Mouse (Mus musculus): ENCODE measurements around the gene Mrps10. TPM values are rescaled to one million over a fixed set of nuclear protein-coding genes. Genes with fewer than 3 reads are reported as not detected.
"Not testable (repeated sequence)": the region's sequence is repeated elsewhere in the genome, so short reads cannot be mapped to it uniquely, and the experiment has no call there.

Mrps10 gene
- polyA plus RNA-seq, 1 experiment from 2014 or later: 39.2 TPM

- H3K9ac ChIP-seq; H3K4me3 ChIP-seq (replicated peaks); H3K27ac ChIP-seq (replicated peaks); H3K4me1 ChIP-seq (replicated peaks); H3K36me3 ChIP-seq (replicated peaks); H3K9me3 ChIP-seq (replicated peaks); H3K27me3 ChIP-seq: not testable (repeated sequence)
- H3K4me2 ChIP-seq: peak overlapping the region; percentile 40; the same call in 1 of the 2 replicates
- WGBS (ENCODE audit: insufficient replicate concordance): 28% methylated on average over 5 of the region's 5 CpGs
- peak; percentile 55 for ATAC-seq (ENCODE audit: insufficient read depth)
Observed at GRCm38 (mm10) chr17:47332664-47333063, 36.0 kb upstream of the Mrps10 start.

- H3K9ac ChIP-seq: no peak overlapping the region
- peaks cover 9% of the 10 kb centered on the region for H3K4me1 ChIP-seq (replicated peaks)
- no peaks in the 10 kb centered on the region for H3K36me3 ChIP-seq (replicated peaks)
- H3K9me3 ChIP-seq (replicated peaks): no peaks in the 10 kb centered on the region
- no peak overlapping the region for H3K4me3 ChIP-seq (replicated peaks)
- H3K4me2 ChIP-seq: no peak overlapping the region
- 50% methylated on average over 2 of the region's 2 CpGs for WGBS (ENCODE audit: insufficient replicate concordance)
- H3K27me3 ChIP-seq: no peaks in the 10 kb centered on the region
- no peak overlapping the region for H3K27ac ChIP-seq (replicated peaks)
- no peak for ATAC-seq (ENCODE audit: insufficient read depth)
Observed at GRCm38 (mm10) chr17:47333409-47333808, 35.3 kb upstream of the Mrps10 start.

GRCm38 (mm10) chr17:47343121-47343520 lies 25.6 kb upstream of the Mrps10 start:
- no peak overlapping the region for H3K9ac ChIP-seq
- WGBS (ENCODE audit: insufficient replicate concordance): 63% methylated on average over 2 of the region's 2 CpGs
- H3K4me1 ChIP-seq (replicated peaks): no peaks in the 10 kb centered on the region
- H3K27ac ChIP-seq (replicated peaks): no peak overlapping the region
- no peaks in the 10 kb centered on the region for H3K9me3 ChIP-seq (replicated peaks)
- 0 out of 2 replicates have a peak, but pooled peaks cover 2% of the 10 kb centered on the region for H3K36me3 ChIP-seq (replicated peaks)
- H3K4me2 ChIP-seq: no peak overlapping the region
- H3K4me3 ChIP-seq (replicated peaks): no peak overlapping the region
- ATAC-seq (ENCODE audit: insufficient read depth): no peak
- H3K27me3 ChIP-seq: no peaks in the 10 kb centered on the region

GRCm38 (mm10) chr17:47349721-47350319 lies 18.9 kb upstream of the Mrps10 start:
- Histone ChIP-seq H3K27ac (replicated peaks) (no peak overlapping the region), H3K4me2 (no peak overlapping the region), H3K9ac (no peak overlapping the region), H3K9me3 (replicated peaks) (peaks cover 4% of the 10 kb centered on the region; the same call in 1 of the 2 replicates), H3K4me3 (replicated peaks) (no peak overlapping the region), H3K36me3 (replicated peaks) (peaks cover 17% of the 10 kb centered on the region), H3K4me1 (replicated peaks) (no peaks in the 10 kb centered on the region), H3K27me3 (no peaks in the 10 kb centered on the region)
- WGBS (ENCODE audit: insufficient replicate concordance): 64% methylated on average over 3 of the region's 3 CpGs
- no peak for ATAC-seq (ENCODE audit: insufficient read depth)

DNA sequence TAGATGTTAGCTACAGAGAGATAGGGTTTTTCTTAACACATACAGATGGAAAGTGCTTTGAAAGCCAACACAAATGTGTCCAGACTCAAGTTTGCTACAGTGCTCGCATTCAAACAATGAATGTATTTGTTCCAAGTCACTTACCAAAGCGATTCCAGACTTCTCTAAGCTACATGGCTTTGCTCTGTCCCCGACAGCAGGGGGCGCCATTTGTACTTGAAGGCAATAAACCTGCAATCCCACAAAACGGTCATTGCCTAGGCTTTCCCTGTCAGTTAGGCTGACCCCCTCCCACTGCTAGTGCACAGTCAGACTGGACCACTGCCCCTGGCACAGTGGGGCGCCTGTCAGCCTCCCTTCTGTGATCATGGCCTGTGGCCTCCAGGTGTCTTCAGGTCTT lies 8.7 kb upstream of the Mrps10 start:
- Histone ChIP-seq H3K4me2 (no peak overlapping the region), H3K27me3 (0 out of 2 replicates have a peak, but pooled peaks cover 5% of the 10 kb centered on the region), H3K9me3 (replicated peaks) (no peaks in the 10 kb centered on the region), H3K4me1 (replicated peaks) (no peaks in the 10 kb centered on the region), H3K36me3 (replicated peaks) (no peaks in the 10 kb centered on the region), H3K27ac (replicated peaks) (no peak overlapping the region), H3K4me3 (replicated peaks) (no peak overlapping the region), H3K9ac (no peak overlapping the region)
- no peak for ATAC-seq (ENCODE audit: insufficient read depth)
- 32% methylated on average over 6 of the region's 6 CpGs for WGBS (ENCODE audit: insufficient replicate concordance)

DNA sequence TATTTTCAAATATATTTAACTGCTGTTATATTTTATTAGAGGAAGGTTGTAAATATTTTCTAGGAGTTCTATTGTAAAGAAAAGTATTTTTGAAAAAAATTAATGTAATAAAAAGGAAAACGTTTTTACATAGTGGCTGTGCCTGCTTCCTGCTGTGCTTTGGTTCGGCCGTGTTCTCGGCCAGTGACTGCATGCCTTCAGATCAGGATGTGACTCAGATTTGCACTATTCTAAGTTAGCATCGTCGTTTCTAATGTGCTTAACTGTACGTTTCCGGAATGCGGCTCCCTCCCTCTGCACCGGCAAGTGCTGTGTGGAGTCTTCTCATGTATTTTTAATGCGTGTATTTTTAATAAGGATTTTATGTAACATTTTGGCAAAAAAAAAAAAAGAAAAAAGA lies 7.3 kb upstream of the Mrps10 start:
- no peaks in the 10 kb centered on the region for H3K4me1 ChIP-seq (replicated peaks)
- no peak overlapping the region for H3K4me3 ChIP-seq (replicated peaks)
- no peak overlapping the region for H3K27ac ChIP-seq (replicated peaks)
- no peaks in the 10 kb centered on the region for H3K36me3 ChIP-seq (replicated peaks)
- WGBS (ENCODE audit: insufficient replicate concordance): 55% methylated on average over 11 of the region's 11 CpGs
- H3K9me3 ChIP-seq (replicated peaks): no peaks in the 10 kb centered on the region
- H3K4me2 ChIP-seq: no peak overlapping the region
- H3K9ac ChIP-seq: no peak overlapping the region
- H3K27me3 ChIP-seq: peaks cover 11% of the 10 kb centered on the region; the same call in 1 of the 2 replicates
- ATAC-seq (ENCODE audit: insufficient read depth): no peak

GRCm38 (mm10) chr17:47369087-47369443 lies 378 bp downstream of the Mrps10 start:
- peaks cover 14% of the 10 kb centered on the region for H3K27me3 ChIP-seq
- no peaks in the 10 kb centered on the region for H3K9me3 ChIP-seq (replicated peaks)
- ATAC-seq (ENCODE audit: insufficient read depth): peak; percentile 32; the same call in 1 of the 2 replicates
- H3K4me3 ChIP-seq (replicated peaks): peak overlapping the region; percentile 75
- H3K27ac ChIP-seq (replicated peaks): no peak overlapping the region
- peaks cover 18% of the 10 kb centered on the region for H3K36me3 ChIP-seq (replicated peaks)
- H3K4me2 ChIP-seq: peak overlapping the region; percentile 82
- H3K9ac ChIP-seq: peak overlapping the region; percentile 64
- WGBS (ENCODE audit: insufficient replicate concordance): 1% methylated on average over 20 of the region's 20 CpGs
- peaks cover 26% of the 10 kb centered on the region for H3K4me1 ChIP-seq (replicated peaks)

GRCm38 (mm10) chr17:47371451-47371850 lies 2.8 kb downstream of the Mrps10 start:
- Histone ChIP-seq H3K4me3 (replicated peaks) (no peak overlapping the region), H3K4me1 (replicated peaks) (peaks cover 26% of the 10 kb centered on the region), H3K9me3 (replicated peaks) (no peaks in the 10 kb centered on the region), H3K9ac (no peak overlapping the region), H3K27ac (replicated peaks) (0 out of 2 replicates have a peak overlapping the region, but pooled peaks have one; percentile 2), H3K36me3 (replicated peaks) (peaks cover 41% of the 10 kb centered on the region), H3K27me3 (peaks cover 8% of the 10 kb centered on the region; the same call in 1 of the 2 replicates), H3K4me2 (no peak overlapping the region)
- WGBS (ENCODE audit: insufficient replicate concordance): 8% methylated on average over 4 of the region's 4 CpGs
- no peak for ATAC-seq (ENCODE audit: insufficient read depth)

- Histone ChIP-seq H3K27ac (replicated peaks) (no peak overlapping the region), H3K9ac (no peak overlapping the region), H3K4me3 (replicated peaks) (no peak overlapping the region), H3K9me3 (replicated peaks) (no peaks in the 10 kb centered on the region), H3K36me3 (replicated peaks) (peaks cover 65% of the 10 kb centered on the region), H3K27me3 (no peaks in the 10 kb centered on the region), H3K4me1 (replicated peaks) (peaks cover 26% of the 10 kb centered on the region), H3K4me2 (no peak overlapping the region)
- no peak for ATAC-seq (ENCODE audit: insufficient read depth)
- 76% methylated on average over 6 of the region's 6 CpGs for WGBS (ENCODE audit: insufficient replicate concordance)
Observed at GRCm38 (mm10) chr17:47373991-47374390, 5.3 kb downstream of the Mrps10 start.

DNA sequence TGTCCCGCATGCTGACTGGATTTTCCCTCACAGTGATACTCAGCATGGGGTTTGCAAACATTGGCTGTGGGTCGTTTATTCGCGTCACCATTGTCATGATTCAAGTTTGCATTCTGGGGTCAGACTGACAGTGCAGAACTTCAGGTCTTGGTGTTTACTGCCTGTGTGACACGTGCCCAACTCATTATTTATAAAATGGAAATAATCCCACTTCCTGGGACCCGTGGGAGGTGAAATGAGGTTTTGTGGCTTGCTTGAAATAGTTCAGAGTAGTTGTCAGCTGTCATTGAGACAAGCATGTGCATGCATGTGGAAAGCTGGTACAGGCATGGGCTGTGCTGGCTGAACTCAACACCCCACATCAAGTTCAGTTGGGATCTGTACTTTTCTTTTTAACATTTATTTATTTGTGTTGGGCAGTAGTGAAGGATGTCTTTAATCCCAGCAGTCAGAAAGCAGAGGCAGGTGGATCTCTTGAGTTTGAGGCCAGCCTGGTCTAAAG lies 8.1 kb downstream of the Mrps10 start:
- H3K9me3 ChIP-seq (replicated peaks): no peaks in the 10 kb centered on the region
- no peaks in the 10 kb centered on the region for H3K4me1 ChIP-seq (replicated peaks)
- H3K36me3 ChIP-seq (replicated peaks): peaks cover 84% of the 10 kb centered on the region
- H3K27ac ChIP-seq (replicated peaks): no peak overlapping the region
- H3K9ac ChIP-seq: no peak overlapping the region
- H3K4me3 ChIP-seq (replicated peaks): no peak overlapping the region
- WGBS (ENCODE audit: insufficient replicate concordance): 70% methylated on average over 6 of the region's 6 CpGs
- H3K4me2 ChIP-seq: no peak overlapping the region
- no peaks in the 10 kb centered on the region for H3K27me3 ChIP-seq
- ATAC-seq (ENCODE audit: insufficient read depth): no peak

DNA sequence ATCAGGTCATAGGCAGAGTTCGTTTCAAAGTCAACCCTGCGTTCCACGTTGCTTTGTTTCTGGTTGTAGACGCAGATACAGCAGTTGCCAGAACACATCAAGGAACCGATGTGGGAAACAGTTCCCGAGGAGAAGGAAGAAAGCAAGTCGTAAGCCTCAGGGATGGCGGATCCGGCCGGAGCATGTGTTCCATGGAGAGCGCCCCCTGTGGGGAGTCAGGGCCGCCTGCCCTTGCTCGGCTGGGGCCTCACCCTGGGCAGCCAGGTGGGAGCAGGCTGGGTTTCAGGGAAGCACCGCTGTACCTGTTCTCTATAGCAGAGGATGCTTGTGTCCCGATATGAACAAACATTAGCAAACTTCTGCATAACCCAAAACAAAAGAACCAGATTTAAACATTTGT lies 9.4 kb downstream of the Mrps10 start:
- no peaks in the 10 kb centered on the region for H3K27me3 ChIP-seq
- H3K4me2 ChIP-seq: no peak overlapping the region
- no peaks in the 10 kb centered on the region for H3K9me3 ChIP-seq (replicated peaks)
- no peaks in the 10 kb centered on the region for H3K4me1 ChIP-seq (replicated peaks)
- no peak for ATAC-seq (ENCODE audit: insufficient read depth)
- 83% methylated on average over 15 of the region's 15 CpGs for WGBS (ENCODE audit: insufficient replicate concordance)
- H3K4me3 ChIP-seq (replicated peaks): no peak overlapping the region
- no peak overlapping the region for H3K9ac ChIP-seq
- peaks cover 77% of the 10 kb centered on the region for H3K36me3 ChIP-seq (replicated peaks)
- H3K27ac ChIP-seq (replicated peaks): no peak overlapping the region

DNA sequence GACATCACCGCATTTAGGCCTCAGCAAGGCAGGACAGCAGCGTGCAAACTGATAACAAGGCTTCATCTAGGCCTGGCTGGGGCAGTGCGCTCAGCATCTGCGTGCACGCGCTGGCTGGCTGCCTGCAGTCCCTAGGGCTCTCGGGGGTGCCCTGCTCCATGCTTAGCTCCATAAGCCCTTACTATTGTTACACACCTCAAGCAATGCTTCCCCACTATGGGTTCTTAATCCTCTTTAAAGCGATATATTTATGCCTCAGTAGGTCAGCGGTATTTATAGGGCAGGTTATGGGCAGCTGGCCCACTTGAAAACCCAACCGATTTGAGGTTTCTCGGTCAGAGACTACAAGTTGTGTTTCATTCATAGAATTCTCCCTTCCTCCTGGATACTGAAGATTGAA lies 13.2 kb downstream of the Mrps10 start:
- Histone ChIP-seq H3K9ac (no peak overlapping the region), H3K36me3 (replicated peaks) (peaks cover 40% of the 10 kb centered on the region), H3K4me1 (replicated peaks) (no peaks in the 10 kb centered on the region), H3K27ac (replicated peaks) (no peak overlapping the region), H3K9me3 (replicated peaks) (no peaks in the 10 kb centered on the region), H3K27me3 (no peaks in the 10 kb centered on the region), H3K4me2 (no peak overlapping the region), H3K4me3 (replicated peaks) (no peak overlapping the region)
- WGBS (ENCODE audit: insufficient replicate concordance): 81% methylated on average over 11 of the region's 11 CpGs
- ATAC-seq (ENCODE audit: insufficient read depth): no peak

Measured in liver, embryonic 15.5 days (tissue).